Mouse (Mus musculus) gastrocnemius, postnatal 25 days (tissue): ENCODE measurements at regions not wholly inside any gene's neighbourhood (a gene's known extent, or its start where the extent isn't known, plus 50 kb on each side); places are given as distances from the start of the nearest gene placed in this dataset.

Experiments
- DNase-seq: peaks from one replicate; pipeline ENCODE4 v3.0.0; 2022

DNA sequence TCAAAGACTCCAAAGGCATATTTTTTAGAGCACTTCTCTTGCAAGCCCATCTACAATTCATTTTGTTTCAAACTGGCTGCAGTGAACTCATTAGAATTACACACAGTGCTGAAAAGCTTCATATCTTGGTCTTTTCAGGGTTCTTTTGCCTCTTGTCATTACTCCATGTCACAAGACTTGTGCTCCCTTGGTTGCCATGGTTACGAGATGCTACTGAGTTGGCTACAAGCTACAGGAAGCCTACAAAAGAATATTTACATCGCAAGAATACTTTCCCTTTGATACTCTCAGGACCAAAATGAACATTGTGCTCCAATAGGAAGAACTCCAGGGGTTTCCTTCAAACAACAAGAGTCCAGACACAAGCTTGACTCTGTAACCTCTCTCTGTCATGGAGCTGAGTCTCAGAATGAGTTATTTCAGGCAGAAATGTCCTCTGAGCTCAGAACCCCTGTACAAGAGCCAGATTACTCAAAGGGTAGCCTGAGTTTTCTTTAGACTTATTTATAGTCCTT, 545.2 kb upstream of the Adamts9 start:
- no peak for DNase-seq

DNA sequence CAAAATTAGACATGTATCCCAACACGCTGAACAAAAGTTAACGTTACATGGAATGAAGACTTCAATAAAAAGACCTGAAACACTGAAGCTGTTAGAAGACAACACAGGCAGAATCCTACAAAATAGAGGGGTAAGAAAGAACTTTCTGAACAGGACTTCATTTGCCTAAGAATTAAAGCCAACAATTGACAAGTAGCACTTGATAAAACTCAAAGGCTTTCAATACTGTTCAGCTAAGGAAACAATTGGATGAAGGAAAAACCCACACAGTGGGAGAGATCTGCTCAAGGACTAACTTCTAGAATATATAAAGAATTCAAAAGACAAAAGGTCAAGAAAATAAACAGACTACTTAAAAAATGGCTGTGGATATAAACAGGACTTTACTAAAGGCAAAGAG, 535.2 kb upstream of the Adamts9 start:
- DNase-seq: no peak

DNA sequence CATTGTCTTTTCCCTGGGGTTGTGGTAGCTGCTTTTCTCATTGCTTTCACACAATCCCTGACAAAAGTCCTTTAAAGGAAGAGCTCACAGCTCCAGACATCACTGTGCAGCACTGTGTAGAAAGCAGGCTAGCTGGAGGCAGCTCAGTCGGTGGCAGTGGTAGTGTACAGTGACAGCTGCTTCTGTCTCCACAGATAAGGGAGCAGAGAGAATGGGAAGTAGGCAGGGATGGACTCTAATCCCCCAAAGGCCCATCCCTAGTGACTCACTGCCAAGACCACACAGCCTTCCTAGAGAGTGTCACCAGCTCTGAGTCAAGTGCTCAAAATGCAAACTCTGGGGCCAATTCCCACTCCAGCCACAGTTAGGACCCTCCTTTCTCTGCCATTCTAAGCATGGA, 531.7 kb upstream of the Adamts9 start:
- no peak for DNase-seq

DNA sequence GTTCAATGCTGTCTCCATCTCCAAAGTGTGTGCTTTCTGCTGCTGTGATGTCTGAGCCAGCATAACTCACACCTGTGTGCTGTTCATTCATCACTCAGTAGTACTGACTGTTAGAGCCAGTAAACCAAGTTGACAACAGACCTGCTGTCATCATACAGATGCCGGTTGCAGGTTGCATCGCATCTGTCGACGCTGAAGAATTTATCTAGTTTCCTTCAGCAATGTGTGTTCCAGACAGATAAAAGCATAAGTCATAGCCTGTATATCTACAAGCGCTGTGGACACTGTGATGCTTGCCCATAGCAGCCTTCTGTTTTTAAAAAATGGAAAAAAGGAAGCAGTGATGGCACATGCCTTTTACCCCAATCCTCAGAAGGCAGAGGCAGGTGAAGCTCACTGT, 524.6 kb upstream of the Adamts9 start:
- no peak for DNase-seq

DNA sequence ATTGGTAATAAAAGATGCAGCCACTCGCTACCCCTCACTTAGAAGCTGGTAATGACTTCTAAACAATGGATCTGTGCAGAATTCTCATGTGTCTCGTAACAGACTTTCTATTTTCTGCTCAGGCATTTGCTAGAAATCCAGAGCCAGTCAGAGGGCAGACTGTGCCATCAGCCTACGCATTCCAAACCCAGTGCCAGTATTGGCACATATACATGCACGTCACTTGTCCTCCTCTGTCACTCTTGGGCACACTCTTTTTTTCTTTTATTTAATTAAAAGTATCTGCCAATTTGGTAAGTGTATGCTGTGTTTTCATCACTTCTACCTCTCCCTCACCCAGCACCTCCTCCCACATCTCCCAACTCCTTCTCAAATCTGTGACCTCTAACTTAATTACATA, 519.6 kb upstream of the Adamts9 start:
- no peak for DNase-seq

DNA sequence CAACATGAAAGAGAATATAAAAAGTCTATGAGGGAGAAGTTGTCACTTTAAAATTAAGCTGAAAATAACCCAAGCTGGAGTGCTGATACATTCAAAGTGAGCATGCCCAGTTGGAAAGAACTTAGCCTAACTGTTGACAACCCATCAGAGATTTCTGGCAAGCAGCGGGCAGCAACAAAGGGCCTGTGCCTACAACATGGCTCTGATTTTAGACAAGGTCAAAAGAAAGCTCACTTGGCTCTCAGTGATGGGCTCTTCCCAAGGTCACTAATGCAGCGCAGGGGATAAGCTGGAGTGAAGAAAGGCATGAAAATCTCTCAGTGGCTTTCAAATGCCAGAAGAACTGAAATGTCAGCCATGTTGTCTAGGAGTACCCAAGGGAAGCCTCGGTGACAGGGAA, 518.1 kb upstream of the Adamts9 start:
- DNase-seq: no peak

DNA sequence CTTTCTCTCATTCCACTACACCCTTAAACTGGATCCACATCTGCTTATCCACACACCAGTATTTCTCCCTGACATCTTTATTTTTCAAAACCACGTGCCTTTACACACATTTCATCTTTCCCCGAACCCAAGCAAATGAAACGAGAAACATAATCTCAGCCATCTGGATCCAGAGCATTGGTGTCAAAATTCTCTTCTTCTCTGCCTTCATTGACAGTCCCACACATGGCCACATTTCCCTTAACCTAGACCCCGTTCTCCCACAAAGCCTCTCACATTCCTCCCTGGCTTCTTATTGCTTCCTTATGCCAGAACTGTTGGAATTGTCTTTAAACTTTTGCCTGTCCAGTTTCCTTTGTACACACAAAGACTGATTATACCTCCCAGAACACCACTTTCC, 514.3 kb upstream of the Adamts9 start:
- DNase-seq: no peak

DNA sequence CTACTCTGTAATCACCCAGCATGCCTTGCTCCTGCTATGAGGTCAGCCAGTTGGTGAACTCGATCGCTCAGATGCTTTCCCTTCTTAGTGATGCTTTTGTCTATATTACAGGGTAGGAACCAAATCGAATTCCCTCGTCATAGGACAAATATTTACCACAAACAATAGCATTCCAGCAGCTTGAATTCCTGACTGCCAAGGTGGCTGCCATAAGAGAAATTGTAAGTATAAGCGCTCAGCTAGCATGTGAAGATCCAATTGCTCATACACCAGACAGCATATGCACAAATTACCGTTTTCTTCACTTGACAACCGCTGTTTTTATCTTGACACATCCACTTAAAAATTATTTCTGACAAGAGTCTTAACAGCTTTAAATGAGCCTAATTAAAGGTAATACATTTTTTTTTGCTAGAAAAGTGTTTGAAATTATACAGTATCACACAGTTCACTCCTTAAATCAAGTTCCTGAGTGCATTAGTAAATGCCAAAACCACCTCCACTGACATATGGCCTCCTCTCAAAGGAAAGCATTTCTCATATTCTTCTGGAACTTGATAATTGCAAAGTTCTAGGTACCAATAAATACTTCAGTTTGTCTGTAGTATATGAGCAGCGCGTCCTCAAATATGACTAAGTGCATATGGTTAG, 513.2 kb upstream of the Adamts9 start:
- no peak for DNase-seq

DNA sequence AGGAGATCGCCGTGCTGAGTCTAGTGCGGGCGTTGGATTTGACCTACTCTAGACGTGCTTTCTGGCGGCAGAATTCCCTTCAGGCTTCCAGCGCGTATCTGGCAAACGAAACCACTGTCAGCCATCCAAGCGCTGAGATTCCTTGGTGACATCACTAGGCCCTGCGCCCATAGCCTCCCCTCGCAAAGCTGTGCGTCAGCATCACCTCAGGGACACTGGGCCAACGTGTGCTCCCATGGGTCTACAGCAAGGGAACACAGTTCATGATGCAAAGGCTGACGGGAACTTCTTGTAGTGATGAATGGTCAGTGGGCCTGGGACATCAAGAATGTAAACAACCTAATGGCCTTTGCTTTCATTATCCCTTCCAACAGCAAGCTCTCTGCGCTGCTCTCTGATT, 502.3 kb upstream of the Adamts9 start:
- DNase-seq: peak; percentile 80

DNA sequence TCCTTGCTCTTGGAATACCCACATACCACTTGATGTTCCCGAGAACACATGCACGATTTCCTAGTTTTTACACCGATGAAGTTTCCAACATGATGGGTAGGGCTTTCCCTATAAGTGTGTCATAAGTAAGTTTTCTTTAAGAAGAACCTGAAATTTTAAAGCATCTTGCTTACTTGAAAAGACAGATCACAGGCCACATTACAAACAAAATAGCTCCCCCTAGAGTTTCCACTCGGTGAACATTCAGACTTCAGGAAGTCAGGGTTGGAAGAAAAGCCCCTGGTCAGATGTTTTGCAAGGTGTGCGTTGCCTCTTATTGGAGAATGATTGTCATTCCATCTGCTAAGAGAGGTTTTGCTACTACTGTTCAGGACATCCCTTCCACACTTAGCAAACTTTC, 501.8 kb upstream of the Adamts9 start:
- no peak for DNase-seq

DNA sequence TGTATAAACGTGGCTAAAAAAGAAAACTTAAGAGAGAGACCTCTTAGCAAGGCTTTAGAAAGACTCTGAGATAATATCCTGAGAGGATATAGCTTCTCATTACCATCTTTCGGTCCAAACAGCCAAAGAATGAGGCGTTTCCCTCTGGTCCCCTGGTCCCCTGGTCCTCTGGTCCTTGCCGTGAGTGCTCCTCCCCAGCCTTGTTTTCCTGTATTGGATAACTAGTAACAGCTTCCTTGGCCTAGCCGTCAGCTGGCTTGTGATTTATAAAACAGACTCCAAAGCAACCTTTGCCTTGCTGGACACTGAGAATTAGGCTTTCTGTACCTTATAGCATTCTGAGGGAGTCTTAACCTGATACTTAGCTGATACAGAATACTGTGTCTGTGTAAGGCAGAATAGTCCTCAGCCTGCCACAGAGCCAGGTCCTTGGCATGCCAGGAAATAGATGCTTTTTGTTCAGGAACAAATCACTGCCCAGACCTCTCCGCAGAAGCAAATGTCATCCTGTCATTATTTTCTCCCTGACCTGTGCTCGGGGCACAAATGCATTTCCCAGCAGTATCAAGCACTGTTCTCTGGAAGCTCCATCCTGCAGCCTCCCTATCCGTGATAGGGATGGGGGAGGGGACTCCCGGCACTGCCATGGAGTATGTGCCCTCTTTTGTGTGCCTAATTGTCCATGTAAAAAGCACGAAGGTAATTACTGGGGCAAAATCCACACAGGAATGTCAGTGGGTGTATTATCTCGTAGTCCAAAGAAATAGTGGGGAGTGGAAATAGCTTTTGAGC, 500.7 kb upstream of the Adamts9 start:
- peak; percentile 10 for DNase-seq

DNA sequence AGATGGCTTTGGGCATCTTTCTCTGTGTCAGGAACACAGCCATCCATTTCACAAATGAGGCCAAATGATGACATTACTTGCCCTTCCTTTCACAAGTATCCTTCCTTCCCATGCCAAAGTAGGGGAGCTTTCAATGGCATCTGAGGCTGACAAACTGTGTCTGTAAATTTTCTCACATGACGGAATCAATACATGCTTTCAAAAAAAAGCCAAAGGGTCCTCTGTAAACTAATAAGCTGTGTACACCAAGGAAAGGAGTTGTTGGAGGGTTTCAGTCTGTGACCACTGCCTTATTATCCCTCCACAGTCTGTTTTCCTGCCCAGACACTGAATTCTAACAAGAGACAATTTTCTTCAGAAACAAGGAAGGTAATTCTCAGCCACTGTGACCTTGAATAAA, 490.2 kb upstream of the Adamts9 start:
- no peak for DNase-seq

DNA sequence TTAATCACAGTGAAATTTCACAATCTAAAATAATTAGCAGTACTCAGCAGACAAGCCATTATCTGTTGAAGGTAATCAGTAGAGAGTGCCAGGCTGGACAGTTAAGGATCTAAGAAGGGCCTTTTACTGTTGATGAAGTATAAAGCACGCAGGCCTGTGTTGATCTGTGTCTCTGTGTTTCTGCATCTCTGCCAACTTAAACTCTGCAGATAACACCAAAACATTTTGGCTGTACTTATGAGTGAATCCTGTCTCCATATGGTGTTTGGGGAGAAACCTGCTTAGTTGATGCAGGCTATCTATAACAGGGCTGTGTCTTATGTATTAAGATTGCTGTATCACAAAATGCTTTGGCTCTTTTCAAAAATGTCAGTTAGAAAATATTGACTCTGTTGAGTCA, 482.8 kb upstream of the Adamts9 start:
- no peak for DNase-seq

DNA sequence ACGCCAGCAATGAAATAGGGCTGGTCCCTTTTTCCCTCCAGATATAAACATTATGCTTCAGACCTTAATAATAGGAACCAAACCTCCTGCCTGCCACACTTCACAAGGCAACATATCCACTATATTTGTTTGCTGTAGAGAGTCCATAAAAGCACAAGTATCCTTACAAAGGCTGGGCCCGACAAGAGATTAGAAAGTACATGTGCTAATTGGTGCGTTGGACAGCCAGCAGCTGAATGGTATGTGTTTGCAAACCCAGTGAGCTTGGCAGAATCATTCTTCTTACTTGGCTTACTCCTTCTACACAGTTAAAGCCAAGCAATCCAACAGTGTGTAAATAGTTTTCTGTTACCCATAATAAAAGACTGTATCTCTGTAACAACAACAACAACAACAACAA, 479.6 kb upstream of the Adamts9 start:
- DNase-seq: no peak

DNA sequence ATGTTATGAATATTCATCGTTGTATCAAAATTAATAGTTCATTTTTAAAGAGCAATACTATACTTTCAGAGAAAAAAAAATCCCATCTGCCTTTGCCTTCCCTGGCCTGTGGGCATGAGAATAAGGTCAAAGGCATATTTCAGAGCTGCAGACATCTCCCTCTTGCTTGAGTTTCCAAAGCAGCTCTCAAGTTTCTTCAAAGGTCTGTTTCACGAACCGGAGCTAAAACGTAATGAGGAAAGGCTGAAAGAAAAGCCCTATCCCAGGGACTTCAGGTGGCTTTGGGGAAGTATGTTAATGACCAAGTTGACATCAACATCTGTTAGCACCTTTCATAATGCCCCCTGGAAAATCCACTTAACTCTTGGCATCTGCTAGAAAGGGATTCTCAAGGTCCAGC, 479.0 kb upstream of the Adamts9 start:
- no peak for DNase-seq

DNA sequence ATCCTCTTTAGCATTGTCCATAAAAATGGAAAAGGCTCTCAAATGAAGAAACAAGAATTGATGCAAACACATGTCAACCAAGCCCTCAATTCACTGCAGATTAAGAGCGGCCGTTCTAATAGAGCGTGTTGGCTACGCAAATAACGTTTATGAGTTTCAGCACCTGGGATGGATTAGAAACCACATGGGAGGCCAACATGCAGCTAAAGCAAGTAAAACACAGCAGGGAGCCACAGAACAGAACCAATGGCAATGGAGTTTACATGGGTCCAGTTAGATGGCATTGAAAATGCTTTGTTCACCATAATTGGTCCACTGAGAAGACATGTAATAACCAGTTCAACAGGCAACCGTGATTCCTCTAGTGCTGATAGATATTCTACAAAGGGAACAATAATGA, 474.3 kb upstream of the Adamts9 start:
- no peak for DNase-seq

DNA sequence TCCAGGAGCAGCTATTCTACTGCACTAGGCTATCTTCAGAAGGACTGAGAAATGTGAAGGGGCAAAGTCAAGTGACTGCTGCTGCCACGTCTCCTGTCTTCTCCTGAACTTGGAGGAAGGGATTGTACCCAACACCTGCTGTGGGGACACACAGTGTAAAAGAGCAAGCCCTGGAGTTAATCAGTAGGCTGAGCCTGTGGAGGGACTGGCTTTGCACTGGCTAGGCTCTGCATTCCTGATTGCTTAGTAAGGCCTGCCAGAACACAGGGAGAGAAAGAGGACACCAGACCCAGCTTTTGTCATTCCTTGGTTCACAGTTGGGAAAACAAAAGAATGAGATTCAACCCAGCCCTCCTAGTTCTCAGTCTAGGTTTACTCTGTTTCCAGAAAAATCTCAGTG, 472.7 kb upstream of the Adamts9 start:
- DNase-seq: peak; percentile 37

DNA sequence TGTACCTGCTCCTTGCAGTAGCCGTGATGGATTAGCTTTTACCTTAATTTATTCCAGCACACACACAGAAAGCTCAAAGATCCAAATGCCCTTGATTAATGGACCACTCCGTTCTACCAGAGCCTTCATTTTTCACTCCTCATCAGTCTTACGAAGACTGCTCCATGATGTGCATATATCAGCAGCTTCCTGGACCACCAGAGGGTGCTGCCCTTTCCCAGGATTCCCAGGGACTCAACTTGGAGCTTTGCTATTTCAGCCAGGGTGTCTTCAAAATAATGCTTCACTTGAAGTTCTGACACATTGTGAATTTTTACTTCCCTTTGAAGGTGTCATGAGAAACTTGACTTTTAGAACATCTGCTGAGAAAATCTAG, 467.8 kb upstream of the Adamts9 start:
- no peak for DNase-seq

DNA sequence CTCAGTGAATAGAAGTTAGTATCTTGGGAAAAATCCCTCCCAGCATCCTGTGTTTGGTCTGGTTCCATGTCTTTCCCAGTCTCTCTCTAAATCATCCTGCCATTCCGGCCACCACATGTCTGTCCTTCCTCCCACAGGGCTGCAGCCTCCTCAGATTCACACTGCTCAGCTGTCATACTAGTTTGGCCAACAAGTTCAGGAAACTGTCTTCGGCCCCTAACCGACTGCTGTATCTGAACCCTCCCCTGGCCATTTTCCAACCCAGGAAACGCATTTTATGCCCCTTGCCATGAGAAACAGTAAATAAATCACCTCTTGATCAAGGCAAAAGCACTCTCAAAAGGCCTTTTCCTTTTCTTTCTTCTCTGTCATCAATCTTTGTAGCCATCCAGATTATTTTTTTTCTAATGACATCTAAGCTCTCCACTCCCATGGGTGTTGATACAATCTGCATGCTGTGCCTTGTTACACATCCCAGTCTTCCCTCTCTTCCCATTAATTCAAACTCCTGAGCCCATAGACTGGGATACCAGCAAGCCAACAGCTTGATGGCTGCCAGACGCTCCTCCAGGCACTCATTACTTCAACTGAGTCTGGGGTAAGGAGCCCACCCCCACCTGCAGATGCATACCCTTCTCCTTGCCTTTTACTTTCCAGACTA, 467.3 kb upstream of the Adamts9 start:
- DNase-seq: no peak

DNA sequence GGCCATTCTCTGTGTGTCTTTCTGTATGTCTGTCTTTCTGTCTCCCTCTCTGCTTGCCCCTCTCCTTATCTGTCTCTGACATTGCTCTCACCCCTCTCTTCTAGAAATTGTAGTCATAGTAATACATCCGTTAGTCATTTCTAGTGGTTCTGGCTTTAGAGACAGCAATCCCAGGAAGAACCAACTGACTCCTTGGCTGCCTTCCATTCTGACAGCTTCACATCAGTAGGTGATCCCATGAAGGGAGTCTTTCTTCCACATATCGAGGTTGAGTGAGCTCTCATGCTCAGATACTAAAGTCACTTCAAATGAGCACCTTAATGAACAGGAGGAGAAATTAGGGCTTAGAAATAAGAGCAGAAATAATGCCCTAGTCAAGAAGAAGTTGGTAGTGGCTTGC, 455.3 kb upstream of the Adamts9 start:
- DNase-seq: no peak

DNA sequence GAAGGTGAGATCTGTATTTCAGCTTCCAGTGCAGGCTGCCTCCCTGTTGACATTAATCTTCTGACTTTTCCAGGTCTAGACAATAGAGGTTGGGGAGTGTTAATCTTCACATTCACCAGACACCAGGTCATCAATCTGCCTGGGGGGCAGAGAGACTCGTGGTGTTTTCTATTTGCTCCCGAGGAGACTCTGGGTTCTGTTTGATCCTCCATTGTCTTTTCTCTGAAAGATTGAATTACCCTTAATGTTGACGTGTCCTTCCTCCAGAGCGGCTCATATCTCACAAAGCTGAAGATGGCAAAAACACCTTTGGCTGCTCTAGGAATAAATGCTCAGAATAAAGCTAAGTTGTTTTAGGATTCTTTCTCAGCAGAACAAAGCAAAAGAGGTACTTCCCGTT, 453.8 kb upstream of the Adamts9 start:
- no peak for DNase-seq

DNA sequence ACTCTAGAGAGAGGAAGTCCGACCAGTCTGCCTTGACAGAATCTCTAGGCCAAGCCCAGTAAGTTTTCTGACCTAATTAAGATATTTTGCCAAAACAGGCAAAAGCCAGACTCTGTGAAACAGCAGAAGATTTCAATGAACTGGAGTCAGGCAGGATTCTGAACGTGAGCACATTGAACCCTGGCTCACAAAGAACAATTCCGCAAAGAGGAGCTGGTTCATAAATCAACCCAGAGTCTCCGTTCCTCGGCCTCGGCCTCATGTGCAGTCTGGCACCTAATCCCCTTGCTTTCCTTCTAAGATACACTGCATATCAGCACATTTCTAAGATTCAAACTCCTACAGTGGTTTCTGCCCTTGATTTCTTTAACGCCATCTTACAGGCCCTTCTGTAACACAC, 452.7 kb upstream of the Adamts9 start:
- no peak for DNase-seq

DNA sequence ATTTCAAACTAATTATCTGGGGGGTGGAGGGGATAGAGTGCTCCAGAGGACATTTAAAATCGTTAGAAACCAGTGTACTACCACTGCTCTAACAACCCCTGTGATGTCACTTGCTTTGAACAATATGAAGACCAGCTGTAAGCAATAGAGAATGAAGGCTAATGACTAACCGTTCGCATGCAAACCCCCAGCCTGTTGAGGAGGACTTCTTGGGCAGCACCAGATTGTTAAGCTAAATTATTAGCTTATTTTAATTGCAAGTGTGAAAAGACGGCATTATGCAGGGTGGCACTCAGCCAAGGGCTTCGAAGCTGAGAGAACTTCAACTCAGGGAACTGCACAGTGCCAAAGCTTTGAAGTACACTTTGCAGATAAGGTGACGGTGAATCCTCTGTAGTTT, 452.0 kb upstream of the Adamts9 start:
- DNase-seq: no peak

DNA sequence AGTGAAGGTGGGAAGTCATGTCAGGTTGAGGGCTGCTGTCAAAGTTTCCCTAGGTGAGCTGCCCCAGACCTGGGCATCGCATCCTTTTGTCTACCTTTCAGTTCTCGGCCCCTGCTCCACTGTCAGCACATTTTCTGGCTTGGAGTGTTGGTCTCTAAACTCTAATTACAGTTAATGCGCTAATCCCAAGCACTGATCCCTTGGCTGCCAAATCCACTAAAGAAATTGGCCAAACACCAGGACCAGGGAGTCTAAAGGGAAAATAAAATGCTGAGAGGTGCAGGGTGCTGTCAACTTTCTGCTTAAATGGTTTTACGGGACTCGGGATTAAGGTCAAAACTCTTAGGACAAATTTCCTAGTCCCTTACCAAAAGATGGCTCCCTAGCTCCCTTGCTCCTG, 450.3 kb upstream of the Adamts9 start:
- DNase-seq: no peak
